Mouse (Mus musculus) liver, adult 2 months (tissue): ENCODE data around the gene Gm28051. TPM values are rescaled to one million over a fixed set of nuclear protein-coding genes. Genes with fewer than 3 reads are reported as not detected.

Source experiments
- DNase-seq: peaks from one replicate; pipeline ENCODE4 v3.0.0-alpha.2; 2011; ENCODE audit warnings: low read depth, low spot score; ENCODE audit errors: extremely low read depth
- H3K27ac ChIP-seq: fragments of 200-500 bp; replicated peaks from 2 replicates; pipeline ENCODE4 v1.5.1; 2012; ENCODE audit warnings: low read depth, mild to moderate bottlenecking, control low read depth, inconsistent platforms, low read length; ENCODE audit not compliant: insufficient read depth
- H3K27me3 ChIP-seq: fragments of 200-500 bp; 2 replicates; pipeline ENCODE4 v1.6.1; 2012; ENCODE audit warnings: mild to moderate bottlenecking, moderate library complexity, low read length, inconsistent platforms; ENCODE audit not compliant: control insufficient read depth, insufficient read depth
- H3K36me3 ChIP-seq: fragments of 200-500 bp; 2 replicates; pipeline ENCODE4 v1.6.1; 2012; ENCODE audit warnings: low read length, inconsistent platforms; ENCODE audit not compliant: control insufficient read depth, insufficient read depth
- H3K4me1 ChIP-seq: fragments of 200-500 bp; 2 replicates; pipeline ENCODE4 v1.6.1; 2011; ENCODE audit warnings: low read length; ENCODE audit not compliant: control insufficient read depth, insufficient read depth
- H3K4me3 ChIP-seq: fragments of 200-500 bp; 2 replicates; pipeline ENCODE4 v1.5.1; 2011; ENCODE audit warnings: low read depth, mild to moderate bottlenecking, control low read depth, low read length, moderate library complexity; ENCODE audit not compliant: insufficient read depth
- H3K79me2 ChIP-seq: fragments of 200-500 bp; 2 replicates; pipeline ENCODE4 v1.6.1; 2012; ENCODE audit warnings: inconsistent platforms, mild to moderate bottlenecking, low read length, moderate library complexity; ENCODE audit not compliant: control insufficient read depth, insufficient read depth
- H3K9ac ChIP-seq: fragments of 200-500 bp; 2 replicates; pipeline ENCODE4 v1.6.1; 2012; ENCODE audit warnings: low read depth, mild to moderate bottlenecking, control low read depth, inconsistent platforms, low read length
- CTCF ChIP-seq: fragments of 200-500 bp; IDR thresholded peaks from 2 replicates; pipeline ENCODE4 v1.5.1; 2011; ENCODE audit warnings: low read depth, low read length, control low read depth
- POLR2A ChIP-seq: fragments of 200-500 bp; IDR thresholded peaks from 2 replicates; pipeline ENCODE4 v1.6.1; 2011; ENCODE audit warnings: low read length, control low read depth; ENCODE audit not compliant: insufficient read depth; ENCODE audit errors: extremely low read depth
- WGBS: fragments of 180-500 bp; shearing (Covaris S2); methylation state at CpG from one replicate; pipeline ENCODE4 v1.1.7; 2018; 5-methylcytosine and 5-hydroxymethylcytosine counted together
- polyA plus RNA-seq: library from polyadenylated mRNA; depleted of rRNA; stranded (reverse); fragments of >200 nt; gene quantifications from 2 replicates; pipeline ENCODE4 v1.2.3, GENCODE M21; 2012
- total RNA-seq: library from RNA; depleted of rRNA; stranded (reverse); fragments of >200 nt; gene quantifications from 2 replicates; pipeline ENCODE4 v1.2.3, GENCODE M21; 2014

Gm28051 gene
- total and polyA plus RNA-seq, 2 experiments: not detected

GRCm38 (mm10) chr12:102729855-102730797 lies 27.4 kb downstream of the Gm28051 start:
- H3K27me3 ChIP-seq: no peaks in the 10 kb centered on the region
- DNase-seq: peak; percentile 29
- 54% methylated on average over 26 of the region's 26 CpGs for WGBS
- H3K79me2 ChIP-seq: no peaks in the 10 kb centered on the region
- TF ChIP-seq CTCF (no peak), POLR2A (no peak)
- H3K9ac ChIP-seq: no peak overlapping the region
- H3K4me3 ChIP-seq: no peak overlapping the region
- H3K36me3 ChIP-seq: no peaks in the 10 kb centered on the region
- no peaks in the 10 kb centered on the region for H3K4me1 ChIP-seq
- no peak overlapping the region for H3K27ac ChIP-seq

GRCm38 (mm10) chr12:102725761-102726175 lies 31.8 kb downstream of the Gm28051 start:
- Histone ChIP-seq H3K27ac (no peak overlapping the region), H3K4me3 (no peak overlapping the region), H3K79me2 (no peaks in the 10 kb centered on the region), H3K9ac (no peak overlapping the region), H3K36me3 (no peaks in the 10 kb centered on the region), H3K4me1 (no peaks in the 10 kb centered on the region), H3K27me3 (no peaks in the 10 kb centered on the region)
- TF ChIP-seq POLR2A (no peak), CTCF (no peak)
- no peak for DNase-seq
- 72% methylated on average over 7 of the region's 7 CpGs for WGBS

DNA sequence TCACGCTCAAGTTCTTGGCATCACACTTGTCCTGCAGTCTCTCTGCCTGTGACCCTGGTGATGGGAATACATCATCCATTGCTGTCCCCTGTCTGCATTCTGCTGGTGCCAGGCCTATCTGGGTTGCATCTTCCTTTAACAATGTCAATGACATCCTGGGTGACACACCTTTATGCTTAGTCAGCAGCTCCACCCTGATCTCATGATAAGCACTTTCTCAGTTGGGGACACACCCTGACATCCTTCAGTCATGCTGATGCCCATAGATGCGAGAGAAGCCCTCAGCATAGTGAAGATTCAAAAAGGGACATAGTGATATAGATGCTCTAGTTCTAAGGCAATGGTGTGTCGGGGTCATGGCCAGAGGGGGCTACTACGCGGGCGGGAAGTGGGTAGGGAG lies 32.4 kb downstream of the Gm28051 start:
- H3K27ac ChIP-seq: no peak overlapping the region
- no peak for DNase-seq
- 90% methylated on average over 6 of the region's 6 CpGs for WGBS

DNA sequence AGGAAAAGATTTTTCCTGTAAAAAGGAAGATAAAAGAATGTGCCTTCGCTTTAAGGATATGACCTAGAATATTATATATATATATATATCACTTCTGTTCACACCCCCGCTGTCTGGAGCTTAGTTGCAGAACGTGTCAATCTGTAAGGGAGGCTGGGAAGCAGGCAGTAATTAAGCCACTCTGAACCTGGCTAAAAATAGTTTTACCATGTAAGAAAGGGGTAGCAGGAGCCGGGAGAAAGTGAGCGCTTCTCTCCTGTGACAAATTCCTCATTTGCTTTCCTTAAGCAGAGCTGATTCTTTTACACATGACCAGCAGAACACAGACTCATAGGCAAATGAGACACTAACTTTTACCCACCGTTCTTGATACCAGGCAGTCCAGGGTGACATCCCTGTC lies 33.7 kb downstream of the Gm28051 start:
- no peaks in the 10 kb centered on the region for H3K27me3 ChIP-seq
- no peak overlapping the region for H3K27ac ChIP-seq
- no peak for DNase-seq
- H3K36me3 ChIP-seq: no peaks in the 10 kb centered on the region
- TF ChIP-seq POLR2A (no peak), CTCF (no peak)
- no peak overlapping the region for H3K4me3 ChIP-seq
- H3K4me1 ChIP-seq: no peaks in the 10 kb centered on the region
- no peak overlapping the region for H3K9ac ChIP-seq
- 80% methylated on average over 6 of the region's 6 CpGs for WGBS
- H3K79me2 ChIP-seq: no peaks in the 10 kb centered on the region

More for the DNA sequence above, 32.4 kb downstream of the Gm28051 start:
- no peak for TF ChIP-seq POLR2A
- no peak for TF ChIP-seq CTCF
- Histone ChIP-seq H3K9ac (no peak overlapping the region), H3K79me2 (no peaks in the 10 kb centered on the region), H3K4me1 (no peaks in the 10 kb centered on the region), H3K27me3 (no peaks in the 10 kb centered on the region), H3K4me3 (no peak overlapping the region), H3K36me3 (no peaks in the 10 kb centered on the region)

- DNase-seq: no peak
- no peak overlapping the region for H3K9ac ChIP-seq
- no peaks in the 10 kb centered on the region for H3K27me3 ChIP-seq
- H3K4me1 ChIP-seq: no peaks in the 10 kb centered on the region
- H3K27ac ChIP-seq: no peak overlapping the region
- no peak overlapping the region for H3K4me3 ChIP-seq
- WGBS: 79% methylated on average over 8 of the region's 8 CpGs
- H3K79me2 ChIP-seq: no peaks in the 10 kb centered on the region
- H3K36me3 ChIP-seq: no peaks in the 10 kb centered on the region
- no peak for TF ChIP-seq CTCF
- no peak for TF ChIP-seq POLR2A
Observed at GRCm38 (mm10) chr12:102722966-102723365, 34.6 kb downstream of the Gm28051 start.

- 80% methylated on average over 11 of the region's 11 CpGs for WGBS
- Histone ChIP-seq H3K27ac (no peak overlapping the region), H3K9ac (no peak overlapping the region), H3K27me3 (no peaks in the 10 kb centered on the region), H3K4me1 (no peaks in the 10 kb centered on the region), H3K36me3 (no peaks in the 10 kb centered on the region), H3K4me3 (no peak overlapping the region), H3K79me2 (no peaks in the 10 kb centered on the region)
- no peak for DNase-seq
- TF ChIP-seq CTCF (no peak), POLR2A (no peak)
Observed at GRCm38 (mm10) chr12:102722451-102722850, 35.1 kb downstream of the Gm28051 start.
